Mouse (Mus musculus) ES-E14 (cell line): ENCODE measurements around the gene Cd80. TPM values are rescaled to one million over a fixed set of nuclear protein-coding genes. Genes with fewer than 3 reads are reported as not detected.

Experiments
- DNase-seq: peaks from one replicate; pipeline ENCODE4 v3.0.0-alpha.2; 2013; ENCODE audit warnings: low read depth, low spot score
- H3K27ac ChIP-seq: 2 replicates; pipeline ENCODE4 v1.5.1; 2012; ENCODE audit warnings: low read depth, mild to moderate bottlenecking, low read length, moderate library complexity, mixed read lengths; ENCODE audit not compliant: poor library complexity, insufficient read depth, severe bottlenecking
- H3K36me3 ChIP-seq: 2 replicates; pipeline ENCODE4 v1.6.1; 2012; ENCODE audit warnings: mild to moderate bottlenecking, low read length, moderate library complexity, mixed read lengths; ENCODE audit not compliant: control insufficient read depth, poor library complexity, insufficient read depth, severe bottlenecking
- H3K4me1 ChIP-seq, 2 experiments: fragments of 150-350 bp in 1 of 2; sonication (generic) in 1 of 2; 2 replicates each; pipeline ENCODE4 v1.6.1; 2012; ENCODE audit warnings: low read length in 2 of 2, mild to moderate bottlenecking in 1 of 2, mixed read lengths in 1 of 2; ENCODE audit not compliant: control insufficient read depth in 2 of 2, insufficient read depth in 2 of 2, poor library complexity in 1 of 2
- H3K4me3 ChIP-seq, 2 experiments: fragments of 150-350 bp in 1 of 2; sonication (generic) in 1 of 2; 2 replicates each; pipeline ENCODE4 v1.5.1; 2012; ENCODE audit warnings: low read length in 2 of 2, low read depth in 1 of 2, mild to moderate bottlenecking in 1 of 2, mixed read lengths in 1 of 2; ENCODE audit not compliant: insufficient read depth in 1 of 2, poor library complexity in 1 of 2, severe bottlenecking in 1 of 2
- H3K9ac ChIP-seq: 2 replicates; pipeline ENCODE4 v1.6.1; 2012; ENCODE audit warnings: low read depth, mild to moderate bottlenecking, low read length, mixed read lengths; ENCODE audit not compliant: poor library complexity, insufficient read depth, severe bottlenecking
- H3K9me3 ChIP-seq: fragments of 150-350 bp; sonication (generic); 2 replicates; pipeline ENCODE4 v1.6.1; 2012; ENCODE audit warnings: low read depth, mild to moderate bottlenecking, low read length; ENCODE audit not compliant: control insufficient read depth, insufficient read depth
- CHD2 ChIP-seq: IDR thresholded peaks from 2 replicates; pipeline ENCODE4 v1.6.1; 2014; ENCODE audit warnings: mild to moderate bottlenecking, low read depth, low read length, inconsistent platforms
- HCFC1 ChIP-seq: IDR thresholded peaks from 2 replicates; pipeline ENCODE4 v1.6.1; 2012; ENCODE audit warnings: low read length, inconsistent platforms, borderline replicate concordance; ENCODE audit not compliant: insufficient read depth
- MAFK ChIP-seq: IDR thresholded peaks from 2 replicates; pipeline ENCODE4 v1.6.1; 2014; ENCODE audit warnings: mild to moderate bottlenecking, low read depth, low read length, inconsistent platforms; ENCODE audit not compliant: insufficient read depth
- ZC3H11A ChIP-seq: IDR thresholded peaks from 2 replicates; pipeline ENCODE4 v1.6.1; 2012; ENCODE audit warnings: low read depth, mild to moderate bottlenecking, inconsistent platforms, low read length, borderline replicate concordance
- ZNF384 ChIP-seq: IDR thresholded peaks from 2 replicates; pipeline ENCODE4 v1.6.1; 2012; ENCODE audit warnings: low read depth, low read length, inconsistent platforms
- in situ Hi-C, 2 experiments: fragments of 600-800 bp; cut with MboI; formaldehyde crosslinking; loops; one replicate each; pipeline ENCODE4 v1.15.1; 2025; ENCODE audit warnings: low sequenced_read_pairs in 2 of 2, inconsistent platforms in 1 of 2; ENCODE audit not compliant: unreplicated experiment in 2 of 2
- total RNA-seq: library from RNA; depleted of rRNA; stranded (reverse); fragments of 300-350 nt; gene quantifications from 2 replicates; pipeline ENCODE4 v1.2.3, GENCODE M21; 2012

The Cd80 gene
- total RNA-seq, 1 experiment, result 11.1 TPM

- H3K9ac ChIP-seq, result no peak overlapping the region
- no peak overlapping the region for H3K27ac ChIP-seq
- peaks cover 6 to 15% of the 10 kb centered on the region in 2 experiments for H3K4me1 ChIP-seq
- H3K36me3 ChIP-seq, result no peaks in the 10 kb centered on the region
- in situ Hi-C loops, result no loop called here
- H3K9me3 ChIP-seq, result no peaks in the 10 kb centered on the region
- TF ChIP-seq MAFK, result no peak
- no peak for TF ChIP-seq ZC3H11A
- TF ChIP-seq CHD2, result no peak
- TF ChIP-seq ZNF384, result no peak
- no peak for TF ChIP-seq HCFC1
- no peak overlapping the region for H3K4me3 ChIP-seq
- no peak for DNase-seq
Observed at GRCm38 (mm10) chr16:38461749-38462148, 6.4 kb downstream of the Cd80 start.

GRCm38 (mm10) chr16:38462161-38462560 is 6.8 kb downstream of the Cd80 start:
- H3K9me3 ChIP-seq, result no peaks in the 10 kb centered on the region
- H3K36me3 ChIP-seq, result no peaks in the 10 kb centered on the region
- TF ChIP-seq MAFK (no peak), CHD2 (no peak), HCFC1 (no peak), ZNF384 (no peak), ZC3H11A (no peak)
- no peak overlapping the region for H3K9ac ChIP-seq
- peaks cover 2 to 15% of the 10 kb centered on the region in 2 experiments for H3K4me1 ChIP-seq
- no peak overlapping the region for H3K4me3 ChIP-seq
- in situ Hi-C loops, result no loop called here
- H3K27ac ChIP-seq, result no peak overlapping the region
- DNase-seq, result no peak

GRCm38 (mm10) chr16:38463305-38463704 is 7.9 kb downstream of the Cd80 start:
- TF ChIP-seq HCFC1 (no peak), MAFK (no peak), CHD2 (no peak), ZC3H11A (no peak), ZNF384 (no peak)
- Histone ChIP-seq H3K27ac (no peak overlapping the region), H3K4me1 (peaks cover 2 to 12% of the 10 kb centered on the region in 2 experiments; a peak in 2 of 4 replicates), H3K9me3 (no peaks in the 10 kb centered on the region), H3K36me3 (no peaks in the 10 kb centered on the region), H3K4me3 (no peak overlapping the region), H3K9ac (no peak overlapping the region)
- in situ Hi-C loops, result no loop called here
- DNase-seq, result no peak

GRCm38 (mm10) chr16:38466089-38466488 is 10.7 kb downstream of the Cd80 start:
- in situ Hi-C loops, result no loop called here
- H3K27ac ChIP-seq, result no peak overlapping the region
- H3K36me3 ChIP-seq, result no peaks in the 10 kb centered on the region
- H3K4me1 ChIP-seq, result peaks cover 7 to 8% of the 10 kb centered on the region in 2 experiments
- H3K9ac ChIP-seq, result no peak overlapping the region
- TF ChIP-seq CHD2 (no peak), ZNF384 (no peak), MAFK (no peak), HCFC1 (no peak), ZC3H11A (no peak)
- DNase-seq, result no peak
- no peak overlapping the region for H3K4me3 ChIP-seq
- H3K9me3 ChIP-seq, result no peaks in the 10 kb centered on the region
